Mouse (Mus musculus) thymus, adult 2 months (tissue): ENCODE measurements at regions not wholly inside any gene's neighbourhood (a gene's known extent, or its start where the extent isn't known, plus 50 kb on each side); places are given as distances from the start of the nearest gene placed in this dataset.

ENCODE experiments used
- DNase-seq: peaks from one replicate; pipeline ENCODE4 v3.0.0; 2021
- H3K27ac ChIP-seq: fragments of 200-500 bp; 2 replicates; pipeline ENCODE4 v1.5.1; 2012; ENCODE audit warnings: low read length, control low read depth; ENCODE audit not compliant: control insufficient read depth, insufficient read depth
- H3K27me3 ChIP-seq: fragments of 200-500 bp; 2 replicates; pipeline ENCODE4 v1.6.1; 2012; ENCODE audit warnings: mild to moderate bottlenecking, low read length, moderate library complexity, mixed read lengths; ENCODE audit not compliant: control insufficient read depth, insufficient read depth
- H3K36me3 ChIP-seq: fragments of 200-500 bp; 2 replicates; pipeline ENCODE4 v1.6.1; 2012; ENCODE audit warnings: mild to moderate bottlenecking, low read length, moderate library complexity; ENCODE audit not compliant: control insufficient read depth, insufficient read depth
- H3K4me1 ChIP-seq: fragments of 200-500 bp; replicated peaks from 2 replicates; pipeline ENCODE4 v1.6.1; 2012; ENCODE audit warnings: low read length; ENCODE audit not compliant: control insufficient read depth, insufficient read depth
- H3K4me3 ChIP-seq: fragments of 200-500 bp; 2 replicates; pipeline ENCODE4 v1.5.1; 2012; ENCODE audit warnings: mild to moderate bottlenecking, low read length, control low read depth, moderate library complexity; ENCODE audit not compliant: control insufficient read depth, insufficient read depth
- CTCF ChIP-seq: fragments of 200-500 bp; IDR thresholded peaks from 2 replicates; pipeline ENCODE4 v1.5.1; 2012; ENCODE audit warnings: mild to moderate bottlenecking, control low read depth, low read length, moderate library complexity, borderline replicate concordance; ENCODE audit not compliant: control insufficient read depth, poor library complexity, insufficient read depth; ENCODE audit errors: extremely low read depth
- POLR2A ChIP-seq: fragments of 200-500 bp; IDR thresholded peaks from 2 replicates; pipeline ENCODE4 v1.6.1; 2012; ENCODE audit warnings: mild to moderate bottlenecking, low read length, control low read depth, moderate library complexity; ENCODE audit not compliant: control insufficient read depth, poor library complexity, insufficient read depth; ENCODE audit errors: extremely low read depth
- WGBS: fragments of 180-500 bp; shearing (Covaris S2); methylation state at CpG from one replicate; pipeline ENCODE4 v1.1.7; 2018; 5-methylcytosine and 5-hydroxymethylcytosine counted together

DNA sequence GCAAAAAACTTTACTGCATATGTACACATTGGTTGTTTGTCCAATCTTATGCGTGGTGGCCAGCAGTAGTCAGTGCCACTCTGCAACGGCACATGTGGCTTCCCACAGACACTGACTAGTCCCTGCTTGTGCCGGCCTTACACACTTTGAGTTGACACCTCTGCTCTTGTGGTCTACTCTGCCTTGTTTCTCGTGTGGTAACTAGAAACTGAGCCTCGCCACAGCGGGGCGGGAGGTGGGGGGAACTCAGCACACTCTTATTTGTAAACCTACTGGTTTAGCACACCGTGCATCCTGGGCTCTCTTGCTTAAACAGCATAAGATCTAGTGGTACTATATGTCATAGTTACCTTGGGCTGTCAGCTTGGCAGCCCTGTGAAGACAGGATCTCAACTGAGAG, 120.6 kb upstream of the Eomes start:
- TF ChIP-seq POLR2A (no peak), CTCF (no peak)
- Histone ChIP-seq H3K4me1 (no peaks in the 10 kb centered on the region), H3K36me3 (no peaks in the 10 kb centered on the region), H3K4me3 (no peak overlapping the region), H3K27ac (no peak overlapping the region), H3K27me3 (no peaks in the 10 kb centered on the region)
- DNase-seq: no peak
- WGBS: 77% methylated on average over 8 of the region's 8 CpGs

DNA sequence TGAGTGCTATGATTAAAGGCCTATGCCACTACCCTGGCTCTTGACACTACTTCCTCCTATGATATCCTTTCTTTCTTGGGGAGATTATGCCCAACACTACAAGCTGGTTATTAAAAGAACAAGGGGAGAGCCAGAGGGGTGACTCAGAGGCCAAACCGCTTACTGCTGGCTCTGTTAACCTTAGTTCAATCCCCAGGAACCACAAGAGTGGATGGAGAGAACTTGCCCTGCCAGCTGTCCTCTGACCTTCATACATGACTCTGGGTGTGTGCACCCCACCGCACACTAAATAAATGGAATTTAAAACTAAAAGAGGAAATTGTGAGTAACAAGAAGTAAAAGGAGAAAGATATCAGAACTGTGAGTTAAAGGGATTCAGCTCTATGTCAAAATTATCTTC, 114.1 kb upstream of the Eomes start:
- TF ChIP-seq CTCF (no peak), POLR2A (no peak)
- no peaks in the 10 kb centered on the region for H3K36me3 ChIP-seq
- 93% methylated on average over 2 of the region's 2 CpGs for WGBS
- H3K27me3 ChIP-seq: no peaks in the 10 kb centered on the region
- H3K4me3 ChIP-seq: no peak overlapping the region
- no peak overlapping the region for H3K27ac ChIP-seq
- no peak for DNase-seq
- H3K4me1 ChIP-seq: no peaks in the 10 kb centered on the region; the same call in 1 of the 2 replicates

DNA sequence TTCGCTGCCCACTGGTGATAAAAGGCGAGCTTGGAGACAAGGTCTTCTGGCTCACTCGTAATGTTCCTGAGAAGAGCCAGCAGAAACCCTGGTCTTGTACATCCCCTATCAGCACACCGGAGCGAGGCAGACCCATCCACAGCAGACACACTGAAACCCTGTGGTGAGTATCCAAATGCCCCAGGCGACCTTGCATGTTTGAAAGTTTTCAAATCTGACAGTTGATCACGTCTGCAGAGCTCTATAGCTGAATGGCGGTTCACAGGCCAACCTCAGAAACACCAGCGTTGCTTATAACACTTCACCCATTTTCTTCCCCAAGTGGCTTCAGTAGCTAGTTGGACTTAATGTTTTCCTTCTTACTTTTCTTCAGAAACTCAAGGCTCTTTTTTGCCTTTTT, 112.6 kb upstream of the Eomes start:
- Histone ChIP-seq H3K27ac (no peak overlapping the region), H3K4me1 (no peaks in the 10 kb centered on the region; the same call in 1 of the 2 replicates), H3K36me3 (no peaks in the 10 kb centered on the region), H3K4me3 (no peak overlapping the region), H3K27me3 (no peaks in the 10 kb centered on the region)
- no peak for DNase-seq
- no peak for TF ChIP-seq CTCF
- WGBS: 92% methylated on average over 9 of the region's 9 CpGs

DNA sequence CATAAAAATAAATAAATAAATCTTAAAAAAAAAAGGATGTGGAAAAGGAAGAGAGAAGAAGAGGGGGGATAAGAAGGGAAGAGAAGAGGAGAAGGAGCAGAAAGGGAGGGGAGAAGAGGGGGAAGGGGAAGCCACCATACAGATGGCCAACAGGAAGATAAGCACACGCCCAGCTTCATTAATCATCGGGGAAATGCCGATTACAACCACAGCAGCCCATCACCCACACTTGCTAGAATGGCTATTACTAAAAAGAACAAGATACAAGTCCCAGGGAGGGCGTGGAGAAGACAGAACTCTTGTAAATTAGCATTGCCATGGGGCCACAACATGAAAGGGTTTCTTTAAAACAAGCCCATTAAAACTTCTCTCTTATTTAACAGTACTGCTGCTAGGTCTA, 110.7 kb upstream of the Eomes start:
- no peak for DNase-seq
- H3K4me1 ChIP-seq: no peaks in the 10 kb centered on the region; the same call in 1 of the 2 replicates
- no peaks in the 10 kb centered on the region for H3K36me3 ChIP-seq
- no peaks in the 10 kb centered on the region for H3K27me3 ChIP-seq
- no peak for TF ChIP-seq CTCF
- no peak for TF ChIP-seq POLR2A
- 76% methylated on average over 4 of the region's 4 CpGs for WGBS
- H3K27ac ChIP-seq: no peak overlapping the region
- no peak overlapping the region for H3K4me3 ChIP-seq

GRCm38 (mm10) chr9:118370581-118370980, 107.4 kb upstream of the Eomes start:
- H3K36me3 ChIP-seq: no peaks in the 10 kb centered on the region
- H3K4me3 ChIP-seq: no peak overlapping the region
- H3K27ac ChIP-seq: no peak overlapping the region
- DNase-seq: no peak
- TF ChIP-seq CTCF (no peak), POLR2A (no peak)
- no peaks in the 10 kb centered on the region for H3K27me3 ChIP-seq
- 92% methylated on average over 6 of the region's 6 CpGs for WGBS
- H3K4me1 ChIP-seq: peaks cover 7% of the 10 kb centered on the region

- DNase-seq: no peak
- H3K4me1 ChIP-seq: peaks cover 7% of the 10 kb centered on the region
- H3K27me3 ChIP-seq: no peaks in the 10 kb centered on the region
- H3K36me3 ChIP-seq: no peaks in the 10 kb centered on the region
- H3K4me3 ChIP-seq: no peak overlapping the region
- no peak for TF ChIP-seq CTCF
- no peak for TF ChIP-seq POLR2A
- no peak overlapping the region for H3K27ac ChIP-seq
- 26% methylated on average over 5 of the region's 5 CpGs for WGBS
Observed at GRCm38 (mm10) chr9:118374680-118375079, 103.3 kb upstream of the Eomes start.

DNA sequence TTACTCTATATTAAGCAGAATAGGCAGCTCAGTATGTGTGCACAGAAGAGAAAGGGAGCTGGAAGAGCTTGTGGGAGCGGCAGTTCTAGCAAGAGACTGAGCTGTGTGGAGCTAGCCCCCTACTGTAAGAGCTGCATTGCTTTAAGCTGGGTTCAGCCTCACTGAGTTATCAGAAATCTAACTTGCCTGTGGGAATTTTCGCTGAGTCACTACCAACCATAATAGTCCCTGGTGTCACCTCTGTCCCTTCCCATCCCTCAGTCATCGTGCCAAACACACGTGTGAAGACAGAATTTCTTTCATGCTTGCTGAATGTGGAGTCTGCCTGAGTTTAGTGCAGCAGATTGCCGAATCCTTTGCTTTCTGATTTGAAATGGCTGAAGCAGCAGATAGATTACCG, 99.0 kb upstream of the Eomes start:
- Histone ChIP-seq H3K27ac (no peak overlapping the region), H3K36me3 (no peaks in the 10 kb centered on the region), H3K4me3 (no peak overlapping the region), H3K27me3 (no peaks in the 10 kb centered on the region), H3K4me1 (peaks cover 7% of the 10 kb centered on the region)
- WGBS: 23% methylated on average over 6 of the region's 6 CpGs
- no peak for DNase-seq
- TF ChIP-seq CTCF: no peak
- no peak for TF ChIP-seq POLR2A
